Mouse (Mus musculus) forebrain, postnatal 0 days (tissue): ENCODE results near the gene Scd3. TPM values are rescaled to one million over a fixed set of nuclear protein-coding genes. Genes with fewer than 3 reads are reported as not detected.

Experiments used
- ATAC-seq: fragments of 200-750 bp; cut with Nextera tagmentation; 2 replicates; pipeline ENCODE4 v1.8.0; 2017; ENCODE audit warnings: mild to moderate bottlenecking, moderate library complexity
- DNase-seq: peaks from one replicate; pipeline ENCODE4 v3.0.0-alpha.2; 2015
- H3K27ac ChIP-seq: fragments of 300-500 bp; sonication (generic); 2 replicates; pipeline ENCODE4 v1.5.1; 2014; ENCODE audit warnings: low read depth, mild to moderate bottlenecking, antibody characterized with exemption, low read length, moderate library complexity, mixed read lengths
- H3K27me3 ChIP-seq: fragments of 300-500 bp; sonication (generic); 2 replicates; pipeline ENCODE4 v1.6.1; 2014; ENCODE audit warnings: mild to moderate bottlenecking, low read length, mixed read lengths; ENCODE audit not compliant: insufficient read depth
- H3K36me3 ChIP-seq: fragments of 300-500 bp; sonication (generic); 2 replicates; pipeline ENCODE4 v1.6.1; 2014; ENCODE audit warnings: mild to moderate bottlenecking, moderate library complexity; ENCODE audit not compliant: insufficient read depth
- H3K4me1 ChIP-seq: fragments of 300-500 bp; sonication (generic); 2 replicates; pipeline ENCODE4 v1.6.1; 2014; ENCODE audit warnings: antibody characterized with exemption; ENCODE audit not compliant: insufficient read depth
- H3K4me2 ChIP-seq: fragments of 300-500 bp; sonication (generic); 2 replicates; pipeline ENCODE4 v1.6.1; 2014; ENCODE audit warnings: low read depth, mild to moderate bottlenecking, moderate library complexity
- H3K4me3 ChIP-seq: fragments of 300-500 bp; sonication (generic); 2 replicates; pipeline ENCODE4 v1.5.1; 2014; ENCODE audit warnings: low read depth, low read length, mixed read lengths
- H3K9ac ChIP-seq: fragments of 300-500 bp; sonication (generic); 2 replicates; pipeline ENCODE4 v1.6.1; 2014; ENCODE audit warnings: mild to moderate bottlenecking
- H3K9me3 ChIP-seq: fragments of 300-500 bp; sonication (generic); 2 replicates; pipeline ENCODE4 v1.6.1; 2016; ENCODE audit warnings: low read length
- CTCF ChIP-seq: sonication (generic); IDR thresholded peaks from 2 replicates; pipeline ENCODE4 v1.5.1; 2016; ENCODE audit warnings: antibody characterized with exemption, control low read depth, low read depth
- WGBS: fragments of 180-500 bp; shearing (Covaris S2); extraction: QIAGEN DNeasy Blood & Tissue Kit; methylation state at CpG from one replicate; pipeline ENCODE4 v1.1.7; 2014; 5-methylcytosine and 5-hydroxymethylcytosine counted together
- polyA plus RNA-seq: library from polyadenylated mRNA; unstranded; fragments of >200 nt; fragmentation: Nextera tagmentation; extraction: Ambion mirVana; gene quantifications from 2 replicates; pipeline ENCODE4 v1.2.1, GENCODE M21; 2015
- total RNA-seq: library from RNA; depleted of rRNA; stranded (reverse); fragments of >200 nt; gene quantifications from 2 replicates; pipeline ENCODE4 v1.2.3, GENCODE M21; 2014

Gene Scd3
- total and polyA plus RNA-seq, 2 experiments from 2014 or later = 4.0 to 4.5 TPM

DNA sequence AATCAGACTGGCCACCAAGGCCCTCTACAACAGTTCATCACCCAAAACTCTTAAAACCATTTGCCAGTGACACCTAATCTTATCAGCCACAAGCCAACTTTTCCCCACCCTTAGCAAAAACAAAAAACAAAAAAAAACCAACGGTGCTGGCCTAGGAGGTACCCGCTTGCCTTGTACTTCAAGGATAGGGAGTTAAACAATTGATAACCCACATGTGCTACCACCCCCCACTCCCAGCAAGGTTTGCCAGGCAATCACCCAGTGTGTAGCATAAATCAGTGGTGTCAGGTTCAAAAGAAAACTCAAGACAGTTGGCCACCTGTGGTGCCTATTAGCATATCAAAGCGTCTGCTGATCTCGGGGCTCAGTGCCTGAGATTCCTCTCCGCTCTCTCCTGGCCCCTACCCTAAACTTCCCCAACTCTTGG is 62.9 kb downstream of the Scd3 start:
- Histone ChIP-seq H3K4me3 (no peak overlapping the region), H3K4me1 (peaks cover 9% of the 10 kb centered on the region; the same call in 1 of the 2 replicates), H3K4me2 (no peak overlapping the region), H3K27me3 (no peaks in the 10 kb centered on the region), H3K9ac (no peak overlapping the region), H3K36me3 (no peaks in the 10 kb centered on the region), H3K9me3 (no peaks in the 10 kb centered on the region), H3K27ac (no peak overlapping the region)
- 31% methylated on average over 5 of the region's 5 CpGs for WGBS
- ATAC-seq = no peak
- TF ChIP-seq CTCF = no peak
- DNase-seq = no peak

DNA sequence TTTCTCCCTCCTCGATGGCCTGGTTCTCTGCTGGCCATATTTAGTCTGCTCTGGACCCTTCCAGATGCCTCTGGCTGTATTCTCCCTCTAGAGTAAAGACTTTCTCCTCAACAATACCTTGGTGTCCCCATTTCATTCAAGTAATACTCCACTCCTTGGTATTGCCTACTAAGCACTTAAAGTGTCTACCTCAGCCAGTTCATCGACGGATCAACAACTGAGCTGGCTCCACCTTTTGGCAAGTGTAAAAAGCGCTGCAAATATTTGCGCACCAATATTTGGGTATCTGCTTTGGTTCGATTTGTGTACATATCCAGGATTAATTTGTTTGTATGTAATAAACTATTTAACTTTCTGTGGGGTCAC is 63.4 kb downstream of the Scd3 start:
- Histone ChIP-seq H3K4me3 (peak overlapping the region; percentile 65), H3K36me3 (no peaks in the 10 kb centered on the region), H3K27me3 (no peaks in the 10 kb centered on the region), H3K9ac (peak overlapping the region; percentile 86), H3K27ac (peak overlapping the region; percentile 92), H3K4me2 (peak overlapping the region; percentile 90), H3K4me1 (peaks cover 9% of the 10 kb centered on the region; the same call in 1 of the 2 replicates), H3K9me3 (no peaks in the 10 kb centered on the region)
- no peak for DNase-seq
- TF ChIP-seq CTCF = peak; percentile 20; the same call in 1 of the 2 replicates
- no peak for ATAC-seq
- 7% methylated on average over 6 of the region's 6 CpGs for WGBS

DNA sequence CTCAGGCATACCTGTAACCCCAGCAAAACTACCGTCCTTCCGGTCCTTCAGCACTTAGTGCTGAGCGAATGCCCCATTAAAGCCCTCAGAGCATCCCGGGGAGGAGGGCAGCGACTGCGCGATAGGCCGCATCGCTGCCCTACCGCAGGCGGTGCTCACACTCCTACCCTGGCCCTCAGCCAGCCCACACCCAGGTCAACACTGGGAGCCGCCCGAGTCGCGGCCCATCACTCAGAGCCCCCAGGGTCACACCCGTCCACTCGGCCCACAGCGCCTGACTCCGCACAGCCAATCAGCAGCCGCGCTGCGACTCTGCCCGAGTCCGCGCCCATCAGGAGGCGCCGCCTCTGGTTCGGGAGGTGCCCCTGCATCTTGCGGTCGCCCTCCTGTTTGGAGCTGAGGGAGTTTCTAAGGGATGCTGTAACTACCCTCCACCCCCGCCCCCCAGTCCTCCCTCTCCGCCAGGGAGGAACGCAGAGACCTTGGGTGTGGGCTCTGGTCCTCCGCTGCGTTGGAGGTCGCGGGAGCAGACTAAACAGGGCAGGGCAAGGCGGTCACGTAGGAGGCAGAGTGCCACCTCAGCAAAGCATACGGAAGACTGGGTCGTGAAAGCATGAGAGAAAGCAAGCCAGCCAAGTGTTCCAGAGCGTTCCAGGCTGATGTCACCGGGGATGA is 63.9 kb downstream of the Scd3 start:
- peak overlapping the region; percentile 86 for H3K9ac ChIP-seq
- H3K9me3 ChIP-seq = no peaks in the 10 kb centered on the region
- H3K4me1 ChIP-seq = peaks cover 9% of the 10 kb centered on the region; the same call in 1 of the 2 replicates
- TF ChIP-seq CTCF = peak; percentile 65
- peak; percentile 89 for DNase-seq
- no peaks in the 10 kb centered on the region for H3K36me3 ChIP-seq
- no peaks in the 10 kb centered on the region for H3K27me3 ChIP-seq
- peak; percentile 98 for ATAC-seq
- peak overlapping the region; percentile 90 for H3K4me2 ChIP-seq
- peak overlapping the region; percentile 92 for H3K27ac ChIP-seq
- WGBS = 0% methylated on average over 43 of the region's 43 CpGs
- H3K4me3 ChIP-seq = peak overlapping the region; percentile 65

DNA sequence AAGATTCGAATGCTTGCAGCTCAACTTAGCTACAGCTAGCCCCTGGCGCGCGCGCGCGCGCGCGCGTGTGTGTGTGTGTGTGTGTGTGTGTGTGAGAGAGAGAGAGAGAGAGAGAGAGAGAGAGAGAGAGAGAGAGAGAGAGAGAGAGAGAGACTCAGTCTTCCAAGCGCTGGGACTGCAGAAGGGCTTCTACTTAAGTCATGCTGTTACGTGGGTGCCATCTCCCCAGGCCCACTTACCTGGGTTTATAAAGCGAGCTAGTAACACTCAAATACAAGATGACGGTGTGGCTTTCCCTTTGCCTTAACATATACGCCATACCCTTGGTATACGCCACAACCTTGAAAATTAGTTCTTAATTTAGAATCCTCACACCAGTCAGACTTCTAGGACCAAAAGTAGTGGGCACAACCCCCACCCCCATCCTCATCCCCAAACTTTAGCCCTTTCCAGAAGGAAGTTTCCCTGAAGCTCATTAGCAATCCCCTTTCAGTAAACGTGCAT is 64.5 kb downstream of the Scd3 start:
- no peak for DNase-seq
- no peak for ATAC-seq

DNA sequence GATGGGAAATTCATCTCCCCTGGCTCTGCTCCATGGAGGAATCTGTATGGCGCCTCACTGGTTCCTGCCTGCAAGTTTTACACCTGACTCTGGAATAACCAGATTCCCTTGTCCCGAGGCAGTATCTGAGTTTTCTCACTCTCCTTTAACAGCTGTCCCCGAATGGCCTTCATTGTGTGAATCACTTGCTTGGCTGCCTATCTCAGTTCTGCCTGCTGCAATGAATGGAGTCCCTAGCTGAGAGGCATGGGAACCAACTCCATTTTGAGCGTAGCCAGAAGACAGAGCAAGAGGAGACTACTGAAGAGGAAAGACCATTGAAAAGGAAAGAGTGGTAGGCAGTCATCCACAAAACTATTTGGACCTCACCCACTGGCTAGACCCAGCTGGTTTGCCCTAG is 70.6 kb downstream of the Scd3 start:
- no peak overlapping the region for H3K27ac ChIP-seq
- ATAC-seq (no peak), DNase-seq (no peak)
- H3K9ac ChIP-seq = no peak overlapping the region
- no peak overlapping the region for H3K4me3 ChIP-seq
- no peak for TF ChIP-seq CTCF
- no peaks in the 10 kb centered on the region for H3K27me3 ChIP-seq
- no peak overlapping the region for H3K4me2 ChIP-seq
- H3K9me3 ChIP-seq = no peaks in the 10 kb centered on the region
- H3K36me3 ChIP-seq = no peaks in the 10 kb centered on the region
- 75% methylated on average over 4 of the region's 4 CpGs for WGBS
- H3K4me1 ChIP-seq = no peaks in the 10 kb centered on the region

More for the DNA sequence above, 64.5 kb downstream of the Scd3 start:
- H3K27ac ChIP-seq = peak overlapping the region; percentile 92
- WGBS = 12% methylated on average over 18 of the region's 18 CpGs
- H3K9me3 ChIP-seq = no peaks in the 10 kb centered on the region
- peaks cover 9% of the 10 kb centered on the region; the same call in 1 of the 2 replicates for H3K4me1 ChIP-seq
- H3K9ac ChIP-seq = peak overlapping the region; percentile 86
- peak overlapping the region; percentile 65 for H3K4me3 ChIP-seq
- TF ChIP-seq CTCF = no peak
- H3K4me2 ChIP-seq = peak overlapping the region; percentile 90
- no peaks in the 10 kb centered on the region for H3K27me3 ChIP-seq
- no peaks in the 10 kb centered on the region for H3K36me3 ChIP-seq

DNA sequence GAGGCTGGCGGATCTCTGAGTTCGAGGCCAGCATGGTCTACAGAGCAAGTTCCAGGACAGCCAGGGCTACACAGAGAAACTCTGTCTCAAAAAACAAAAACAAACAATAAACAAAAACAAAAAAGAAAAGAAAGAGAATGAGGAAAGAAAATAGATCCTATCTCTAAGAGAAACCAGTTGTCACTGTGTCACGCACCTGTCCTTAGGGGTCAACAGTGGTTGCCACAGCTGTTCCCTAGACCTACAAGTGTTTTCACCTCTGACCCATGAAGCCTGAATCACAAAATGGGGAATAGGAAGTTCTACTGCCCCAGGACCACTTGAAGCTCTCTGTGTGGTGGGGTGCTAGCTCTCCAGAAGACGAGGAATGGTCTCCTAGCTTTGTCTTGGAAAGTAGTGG is 71.4 kb downstream of the Scd3 start:
- H3K27ac ChIP-seq = no peak overlapping the region
- no peaks in the 10 kb centered on the region for H3K36me3 ChIP-seq
- no peaks in the 10 kb centered on the region for H3K9me3 ChIP-seq
- DNase-seq (no peak), ATAC-seq (no peak)
- H3K4me1 ChIP-seq = no peaks in the 10 kb centered on the region
- 91% methylated on average over 4 of the region's 4 CpGs for WGBS
- no peak for TF ChIP-seq CTCF
- H3K4me3 ChIP-seq = no peak overlapping the region
- H3K27me3 ChIP-seq = no peaks in the 10 kb centered on the region
- H3K9ac ChIP-seq = no peak overlapping the region
- H3K4me2 ChIP-seq = no peak overlapping the region

DNA sequence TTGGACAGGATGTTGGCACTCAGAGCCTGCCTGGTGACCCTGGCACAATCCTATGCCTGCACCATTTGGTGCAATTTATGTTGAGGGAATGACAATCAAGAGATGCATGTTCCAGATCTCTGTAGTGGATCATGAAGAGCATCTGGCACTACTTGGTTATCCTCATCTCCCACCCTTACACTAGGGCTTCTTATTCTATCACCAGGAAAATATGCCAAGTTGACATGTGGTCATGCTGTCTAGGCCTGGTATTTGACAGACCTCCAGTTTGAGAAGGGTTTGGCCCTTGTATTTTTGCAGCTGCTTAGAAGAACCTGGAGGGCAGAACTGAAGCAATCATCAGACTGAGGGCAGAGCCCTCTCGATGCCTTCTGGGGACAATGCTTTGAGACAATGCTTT is 72.3 kb downstream of the Scd3 start:
- ATAC-seq (no peak), DNase-seq (no peak)
- no peaks in the 10 kb centered on the region for H3K27me3 ChIP-seq
- WGBS = 91% methylated on average over 1 of the region's 1 CpGs
- no peak for TF ChIP-seq CTCF
- H3K36me3 ChIP-seq = no peaks in the 10 kb centered on the region
- H3K9me3 ChIP-seq = no peaks in the 10 kb centered on the region
- H3K4me1 ChIP-seq = no peaks in the 10 kb centered on the region
- H3K4me3 ChIP-seq = no peak overlapping the region
- H3K27ac ChIP-seq = no peak overlapping the region
- no peak overlapping the region for H3K4me2 ChIP-seq
- H3K9ac ChIP-seq = no peak overlapping the region
